ENCODE assay signal across 24 mouse cellular contexts in the genomic region with DNA sequence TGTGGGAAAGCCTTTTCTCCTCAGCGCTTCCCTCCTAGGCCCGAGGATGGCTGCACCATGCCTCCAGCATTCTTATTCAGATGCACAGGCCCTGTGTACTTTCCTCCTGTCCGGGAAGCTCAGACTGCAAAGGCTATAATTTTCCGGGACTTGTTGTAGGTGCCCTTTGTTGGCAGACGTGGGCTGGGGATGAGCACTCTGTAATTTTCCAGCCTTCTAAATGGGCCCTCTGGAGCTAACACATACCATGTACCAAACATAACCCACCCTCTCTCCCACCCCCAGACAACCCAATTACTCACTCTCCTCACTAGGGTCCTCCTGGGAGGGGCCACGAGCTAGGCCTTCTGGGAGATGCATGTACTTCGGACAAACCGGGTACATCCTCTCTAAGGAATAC. TPM values are rescaled to one million over a fixed set of nuclear protein-coding genes. Genes with fewer than 3 reads are reported as not detected.
DNase-seq lines count a peak whose midpoint lies in the region; ATAC-seq and TF ChIP-seq lines count a peak whose summit lies in the region.
"Had no signal": no experiment of that assay in that cellular context is flagged by ENCODE, and none has a peak within 500 bp of the region (broad histone marks: within the 10 kb centered on the region; RNA-seq: fewer than 3 reads in every experiment).

No protein-coding gene starts in this region.

- WGBS in cerebellum, adult 2 months: 58% methylated on average over 8 of the region's 8 CpGs
- 86% methylated on average over 8 of the region's 8 CpGs for WGBS in midbrain, embryonic 11.5 days
- WGBS in midbrain, postnatal 0 days: 92% methylated on average over 8 of the region's 8 CpGs
- 25% methylated on average over 8 of the region's 8 CpGs for whole genome bisulfite sequencing in olfactory bulb, adult 2 months
- 84% methylated on average over 8 of the region's 8 CpGs for WGBS in hindbrain, embryonic 12.5 days

- peaks cover 42% of the 10 kb centered on the region for H3K4me1 ChIP-seq in cerebellum, adult 2 months (ENCODE audit: control insufficient read depth, insufficient read depth, low read length)
- H3K4me1 ChIP-seq in midbrain, embryonic 11.5 days (ENCODE audit: control insufficient read depth, insufficient read depth, low read length): no peaks in the 10 kb centered on the region
- H3K4me1 ChIP-seq in midbrain, postnatal 0 days (ENCODE audit: insufficient read depth, low read length): no peaks in the 10 kb centered on the region
- peaks cover 37% of the 10 kb centered on the region for H3K4me1 ChIP-seq in olfactory bulb, adult 2 months (ENCODE audit: control insufficient read depth, insufficient read depth, low read length)
- no peaks in the 10 kb centered on the region for H3K4me1 ChIP-seq in hindbrain, embryonic 12.5 days

- no peak overlapping the region for H3K4me2 ChIP-seq in midbrain, embryonic 11.5 days
- no peak overlapping the region for H3K4me2 ChIP-seq in midbrain, postnatal 0 days (ENCODE audit: low read depth, low read length, poor library complexity, severe bottlenecking)
- H3K4me2 ChIP-seq in hindbrain, embryonic 12.5 days (replicated peaks): no peak overlapping the region

- no peak for TF ChIP-seq CTCF in cerebellum, adult 2 months (IDR thresholded peaks at IDR 0.05; ENCODE audit: borderline replicate concordance, insufficient read depth, low read depth, low read length)
- TF ChIP-seq CTCF in midbrain, postnatal 0 days (IDR thresholded peaks at IDR 0.05): no peak
- no peak for TF ChIP-seq CTCF in olfactory bulb, adult 2 months (IDR thresholded peaks at IDR 0.05; ENCODE audit: insufficient read depth, low read depth, low read length)

- H3K4me3 ChIP-seq in cerebellum, adult 2 months (replicated peaks; ENCODE audit: insufficient read depth, low read depth, low read length): no peak overlapping the region
- no peak overlapping the region for H3K4me3 ChIP-seq in midbrain, embryonic 11.5 days (ENCODE audit: low read depth, low read length)
- H3K4me3 ChIP-seq in midbrain, postnatal 0 days (ENCODE audit: low read depth, low read length): no peak overlapping the region
- no peak overlapping the region for H3K4me3 ChIP-seq in olfactory bulb, adult 2 months (ENCODE audit: insufficient read depth, low read depth, low read length)
- H3K4me3 ChIP-seq in hindbrain, embryonic 12.5 days: no peak overlapping the region

- no peaks in the 10 kb centered on the region for H3K9me3 ChIP-seq in midbrain, embryonic 11.5 days (ENCODE audit: control insufficient read depth, low read length)
- H3K9me3 ChIP-seq in midbrain, postnatal 0 days (ENCODE audit: low read length): no peaks in the 10 kb centered on the region
- no peaks in the 10 kb centered on the region for H3K9me3 ChIP-seq in hindbrain, embryonic 12.5 days (replicated peaks)

- intact Hi-C loops in left cerebral cortex, postnatal 14 days (cut with DNase I): no loop called here

- H3K36me3 ChIP-seq in midbrain, embryonic 11.5 days (ENCODE audit: control insufficient read depth, insufficient read depth, low read length): no peaks in the 10 kb centered on the region
- H3K36me3 ChIP-seq in midbrain, postnatal 0 days (ENCODE audit: insufficient read depth, low read length): no peaks in the 10 kb centered on the region
- H3K36me3 ChIP-seq in hindbrain, embryonic 12.5 days: no peaks in the 10 kb centered on the region
- H3K36me3 ChIP-seq: G1E had no signal

- no peak for TF ChIP-seq POLR2A in cerebellum, adult 2 months (IDR thresholded peaks at IDR 0.05; ENCODE audit: borderline replicate concordance, insufficient read depth, low read length)
- no peak for TF ChIP-seq POLR2A in olfactory bulb, adult 2 months (IDR thresholded peaks at IDR 0.05; ENCODE audit: insufficient read depth, low read depth, low read length)

- no peak for ATAC-seq in midbrain, embryonic 11.5 days (ENCODE audit: low FRiP score)
- no peak for ATAC-seq in midbrain, postnatal 0 days (ENCODE audit: low FRiP score)
- no peak for ATAC-seq in hindbrain, embryonic 12.5 days (ENCODE audit: low FRiP score)
- ATAC-seq: activated CD4-positive, CD25-positive, alpha-beta regulatory T cell, adult 4 months; CD4-positive, CD25-positive, alpha-beta regulatory T cell, adult 4 months had no signal

- no peak overlapping the region for H3K9ac ChIP-seq in midbrain, embryonic 11.5 days (ENCODE audit: low read length)
- H3K9ac ChIP-seq in midbrain, postnatal 0 days (replicated peaks; ENCODE audit: low read length, poor library complexity, severe bottlenecking): no peak overlapping the region
- H3K9ac ChIP-seq in hindbrain, embryonic 12.5 days: no peak overlapping the region

- H3K27ac ChIP-seq in cerebellum, adult 2 months (ENCODE audit: insufficient read depth, low read length): peak overlapping the region; percentile 27; the same call in 1 of the 2 replicates
- no peak overlapping the region for H3K27ac ChIP-seq in midbrain, embryonic 11.5 days (ENCODE audit: low read depth, low read length)
- no peak overlapping the region for H3K27ac ChIP-seq in midbrain, postnatal 0 days (ENCODE audit: low read depth, low read length)
- H3K27ac ChIP-seq in olfactory bulb, adult 2 months (ENCODE audit: insufficient read depth, low read depth, low read length): peak overlapping the region; percentile 71
- H3K27ac ChIP-seq in hindbrain, embryonic 12.5 days: no peak overlapping the region

- no peak for DNase-seq in cerebellum, adult 2 months
- DNase-seq in cerebellum, postnatal 25 days: no peak
- DNase-seq in midbrain, embryonic 11.5 days (ENCODE audit: low spot score, missing footprints): peak; percentile 64
- DNase-seq in midbrain, postnatal 0 days (ENCODE audit: low spot score): no peak
- DNase-seq in brain, adult 2 months (ENCODE audit: low read depth, low spot score): peak; percentile 86
- no peak for DNase-seq in left cerebral cortex, postnatal 14 days (ENCODE audit: low spot score in 2 of 2)
- DNase-seq: adrenal gland, adult 2 months; adrenal gland, adult 8-10 months; adrenal gland, postnatal 10 days; adrenal gland, postnatal 14 days; adrenal gland, postnatal 25 days; adrenal gland, postnatal 36 days; B cell, adult 2 months; cerebellum, adult 11 months; cerebellum, adult 11-12 months; cerebellum, adult 18-20 months had no signal

- no peaks in the 10 kb centered on the region for H3K27me3 ChIP-seq in cerebellum, adult 2 months (ENCODE audit: control insufficient read depth, insufficient read depth, low read length)
- no peaks in the 10 kb centered on the region for H3K27me3 ChIP-seq in midbrain, embryonic 11.5 days (ENCODE audit: control insufficient read depth, insufficient read depth, low read length)
- no peaks in the 10 kb centered on the region for H3K27me3 ChIP-seq in midbrain, postnatal 0 days (ENCODE audit: insufficient read depth, low read length)
- no peaks in the 10 kb centered on the region for H3K27me3 ChIP-seq in hindbrain, embryonic 12.5 days
- H3K27me3 ChIP-seq: CH12.LX, Patski had no signal

RNA-seq across cellular contexts. Expression of a gene that starts 22.8 kb away (rescaled TPM):
- 43.2 and 50.4 TPM in 2 replicates for polyA plus RNA-seq in cerebellum, adult 2 months (2012; rRNA removed)
- polyA plus RNA-seq in midbrain, embryonic 11.5 days (2014; fragmentation: Nextera tagmentation; extraction: Ambion mirVana): 0.12 and 0.26 TPM in 2 replicates
- 5.1 and 7.3 TPM in 2 replicates for total RNA-seq in midbrain, postnatal 0 days (2014; rRNA removed)
- 1.9 and 2.3 TPM in 2 replicates for polyA plus RNA-seq in midbrain, postnatal 0 days (2015; fragmentation: Nextera tagmentation; extraction: Ambion mirVana)
- polyA plus RNA-seq in olfactory bulb, adult 2 months (2012; ENCODE audit: insufficient read depth, insufficient read length, low replicate concordance, missing spikeins): not detected in 2 replicates
- 10 to 100 TPM; 29.9 to 35.0 TPM for total RNA-seq in left cerebral cortex, postnatal 14 days (2021)
- polyA plus RNA-seq in hindbrain, embryonic 12.5 days (2016; fragmentation: Nextera tagmentation; extraction: Ambion mirVana): 0.26 and 0.58 TPM in 2 replicates
- total RNA-seq: CH12.LX, G1E, MEL had no signal
- polyA plus RNA-seq: activated CD4-positive, CD25-positive, alpha-beta regulatory T cell, adult 4 months; CD4-positive, CD25-positive, alpha-beta regulatory T cell, adult 4 months; G1E; Patski had no signal

Comparison
In these comparisons a context has a peak if more than half of its experiments do, and no peak if none do; other contexts are left out.
1. DNase-seq: peak in midbrain, embryonic 11.5 days (single experiment) and brain, adult 2 months (single experiment); none in cerebellum, adult 2 months (0 of 2), cerebellum, postnatal 25 days (0 of 2), midbrain, postnatal 0 days (single experiment) and left cerebral cortex, postnatal 14 days (0 of 2).
2. H3K27ac ChIP-seq: peak in cerebellum, adult 2 months (single experiment) and olfactory bulb, adult 2 months (single experiment); none in midbrain, embryonic 11.5 days (single experiment), midbrain, postnatal 0 days (single experiment) and hindbrain, embryonic 12.5 days (single experiment).
3. RNA of a gene that starts 22.8 kb away (polyA plus RNA-seq): 43.2 to 50.4 TPM in cerebellum, adult 2 months; 1.9 to 2.3 TPM in midbrain, postnatal 0 days, 0.26 to 0.58 TPM in hindbrain, embryonic 12.5 days, 0.12 to 0.26 TPM in midbrain, embryonic 11.5 days and not detected in olfactory bulb, adult 2 months; every median in the first group is over 10 times any median in the second.